Mouse (Mus musculus) limb, embryonic 11.5 days (tissue): Measurements from ENCODE around the gene Vdr. TPM values are rescaled to one million over a fixed set of nuclear protein-coding genes. Genes with fewer than 3 reads are reported as not detected.

ENCODE experiments used
- ATAC-seq: fragments of 200-750 bp; cut with Nextera tagmentation; 2 replicates; pipeline ENCODE4 v1.8.0; 2017; ENCODE audit warnings: low read depth; ENCODE audit not compliant: insufficient number of reproducible peaks, low FRiP score, low TSS enrichment
- DNase-seq: peaks from one replicate; pipeline ENCODE4 v3.0.0-alpha.2; 2015; ENCODE audit warnings: low spot score
- H3K27ac ChIP-seq: fragments of 300-500 bp; sonication (generic); replicated peaks from 2 replicates; pipeline ENCODE4 v1.5.1; 2014; ENCODE audit warnings: low read depth, mild to moderate bottlenecking, low read length
- H3K27me3 ChIP-seq: fragments of 300-500 bp; sonication (generic); 2 replicates; pipeline ENCODE4 v1.6.1; 2014; ENCODE audit warnings: mild to moderate bottlenecking, low read length, mixed read lengths; ENCODE audit not compliant: control insufficient read depth, insufficient read depth
- H3K36me3 ChIP-seq: fragments of 300-500 bp; sonication (generic); 2 replicates; pipeline ENCODE4 v1.6.1; 2014; ENCODE audit warnings: mild to moderate bottlenecking, low read length, moderate library complexity, mixed read lengths; ENCODE audit not compliant: control insufficient read depth, insufficient read depth
- H3K4me1 ChIP-seq: fragments of 300-500 bp; sonication (generic); 2 replicates; pipeline ENCODE4 v1.6.1; 2014; ENCODE audit warnings: low read length, mixed read lengths; ENCODE audit not compliant: control insufficient read depth, insufficient read depth
- H3K4me2 ChIP-seq: fragments of 300-500 bp; sonication (generic); 2 replicates; pipeline ENCODE4 v1.6.1; 2014; ENCODE audit warnings: low read depth, mild to moderate bottlenecking, moderate library complexity; ENCODE audit not compliant: severe bottlenecking
- H3K4me3 ChIP-seq: fragments of 300-500 bp; sonication (generic); 2 replicates; pipeline ENCODE4 v1.5.1; 2014; ENCODE audit warnings: low read depth, low read length
- H3K9ac ChIP-seq: fragments of 300-500 bp; sonication (generic); 2 replicates; pipeline ENCODE4 v1.6.1; 2014; ENCODE audit warnings: mild to moderate bottlenecking, low read length
- H3K9me3 ChIP-seq: fragments of 300-500 bp; sonication (generic); 2 replicates; pipeline ENCODE4 v1.6.1; 2016; ENCODE audit warnings: low read length; ENCODE audit not compliant: control insufficient read depth
- WGBS: fragments of 180-500 bp; shearing (Covaris S2); extraction: QIAGEN DNeasy Blood & Tissue Kit; methylation state at CpG from one replicate; pipeline ENCODE4 v1.1.7; 2014; 5-methylcytosine and 5-hydroxymethylcytosine counted together
- polyA plus RNA-seq: library from polyadenylated mRNA; unstranded; fragments of >200 nt; fragmentation: Nextera tagmentation; extraction: Ambion mirVana; gene quantifications from 2 replicates; pipeline ENCODE4 v1.2.1, GENCODE M21; 2014

Gene Vdr
- polyA plus RNA-seq, 1 experiment from 2014 or later, result 0.25 TPM

- no peak for DNase-seq
- WGBS, result 82% methylated on average over 12 of the region's 12 CpGs
- ATAC-seq, result no peak
These were observed 22.0 kb upstream of the Vdr start for GRCm38 (mm10) chr15:97932441-97932840.

DNA sequence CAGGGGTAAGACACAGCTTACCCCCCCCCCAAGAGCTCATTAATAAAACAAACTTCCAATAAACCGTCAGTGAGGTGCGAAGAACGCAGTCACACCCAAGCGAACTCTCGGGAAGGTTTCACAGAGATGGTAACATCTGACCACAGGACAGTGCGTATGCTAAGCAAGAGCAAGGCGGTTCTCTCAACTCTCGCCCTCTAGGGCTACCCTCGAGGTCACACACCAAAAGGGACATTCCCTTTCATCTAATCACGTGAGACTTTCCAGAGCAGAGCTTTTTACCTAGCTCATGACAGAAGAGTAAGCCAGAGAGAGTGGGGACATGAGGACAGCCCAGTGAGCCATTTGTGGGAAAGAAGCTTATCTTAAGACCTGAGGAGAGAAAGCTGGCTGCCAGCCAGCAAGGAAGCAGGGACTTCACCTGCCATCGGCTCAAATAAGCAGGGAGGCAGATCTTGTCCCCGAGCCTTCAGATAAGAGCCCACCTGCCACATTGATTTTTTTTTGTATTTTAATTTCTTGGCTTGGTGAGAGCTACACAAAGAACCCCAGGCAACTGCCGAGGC is 18.9 kb upstream of the Vdr start:
- WGBS, result 52% methylated on average over 13 of the region's 13 CpGs
- no peaks in the 10 kb centered on the region for H3K36me3 ChIP-seq
- DNase-seq, result no peak
- ATAC-seq, result no peak
- no peak overlapping the region for H3K9ac ChIP-seq
- H3K4me2 ChIP-seq, result no peak overlapping the region
- no peaks in the 10 kb centered on the region for H3K9me3 ChIP-seq
- no peak overlapping the region for H3K4me3 ChIP-seq
- no peaks in the 10 kb centered on the region for H3K4me1 ChIP-seq
- H3K27me3 ChIP-seq, result no peaks in the 10 kb centered on the region
- H3K27ac ChIP-seq, result no peak overlapping the region

More at GRCm38 (mm10) chr15:97932441-97932840, 22.0 kb upstream of the Vdr start:
- Histone ChIP-seq H3K4me1 (no peaks in the 10 kb centered on the region), H3K9ac (no peak overlapping the region), H3K4me2 (no peak overlapping the region), H3K27ac (no peak overlapping the region), H3K4me3 (no peak overlapping the region), H3K9me3 (no peaks in the 10 kb centered on the region), H3K36me3 (no peaks in the 10 kb centered on the region), H3K27me3 (no peaks in the 10 kb centered on the region)

- H3K4me1 ChIP-seq, result no peaks in the 10 kb centered on the region
- WGBS, result 63% methylated on average over 6 of the region's 6 CpGs
- no peaks in the 10 kb centered on the region for H3K27me3 ChIP-seq
- H3K9ac ChIP-seq, result no peak overlapping the region
- DNase-seq (no peak), ATAC-seq (no peak)
- H3K4me2 ChIP-seq, result no peak overlapping the region
- H3K4me3 ChIP-seq, result no peak overlapping the region
- H3K27ac ChIP-seq, result no peak overlapping the region
- no peaks in the 10 kb centered on the region for H3K9me3 ChIP-seq
- H3K36me3 ChIP-seq, result no peaks in the 10 kb centered on the region
These were observed 17.4 kb upstream of the Vdr start for GRCm38 (mm10) chr15:97927821-97928220.

- no peak overlapping the region for H3K4me2 ChIP-seq
- DNase-seq, result no peak
- H3K9me3 ChIP-seq, result no peaks in the 10 kb centered on the region
- WGBS, result 66% methylated on average over 4 of the region's 4 CpGs
- no peak for ATAC-seq
- H3K4me3 ChIP-seq, result no peak overlapping the region
- no peak overlapping the region for H3K27ac ChIP-seq
- no peak overlapping the region for H3K9ac ChIP-seq
- no peaks in the 10 kb centered on the region for H3K27me3 ChIP-seq
- no peaks in the 10 kb centered on the region for H3K4me1 ChIP-seq
- no peaks in the 10 kb centered on the region for H3K36me3 ChIP-seq
These were observed 16.6 kb upstream of the Vdr start for GRCm38 (mm10) chr15:97927018-97927417.

DNA sequence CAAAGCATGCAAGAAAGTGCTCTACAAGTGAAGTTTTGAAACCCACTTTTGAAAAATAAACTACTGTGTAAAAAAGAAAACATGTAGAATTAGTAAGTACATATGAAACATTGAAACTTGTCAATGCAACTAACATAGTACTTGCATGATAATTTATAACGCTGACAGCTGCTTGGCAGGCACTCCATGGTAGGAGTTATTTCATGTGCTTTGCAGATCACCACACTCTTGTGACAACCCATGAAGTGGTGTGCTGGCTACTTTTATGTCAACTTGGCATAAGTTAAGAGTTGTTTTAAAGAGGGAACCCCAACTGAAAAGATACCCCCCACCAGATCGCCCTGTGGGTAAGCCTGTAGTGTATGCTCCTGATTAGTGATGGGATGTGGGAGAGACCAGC is 12.0 kb upstream of the Vdr start:
- Histone ChIP-seq H3K36me3 (no peaks in the 10 kb centered on the region), H3K4me3 (no peak overlapping the region), H3K9ac (no peak overlapping the region), H3K4me1 (no peaks in the 10 kb centered on the region), H3K27me3 (no peaks in the 10 kb centered on the region), H3K9me3 (no peaks in the 10 kb centered on the region), H3K4me2 (no peak overlapping the region), H3K27ac (no peak overlapping the region)
- ATAC-seq (no peak), DNase-seq (no peak)
- 96% methylated on average over 2 of the region's 2 CpGs for WGBS

- no peaks in the 10 kb centered on the region for H3K4me1 ChIP-seq
- H3K27me3 ChIP-seq, result no peaks in the 10 kb centered on the region
- no peak overlapping the region for H3K9ac ChIP-seq
- no peak overlapping the region for H3K4me2 ChIP-seq
- no peaks in the 10 kb centered on the region for H3K9me3 ChIP-seq
- H3K4me3 ChIP-seq, result no peak overlapping the region
- DNase-seq (no peak), ATAC-seq (no peak)
- no peaks in the 10 kb centered on the region for H3K36me3 ChIP-seq
- H3K27ac ChIP-seq, result no peak overlapping the region
- 90% methylated on average over 9 of the region's 9 CpGs for WGBS
These were observed 11.4 kb upstream of the Vdr start for GRCm38 (mm10) chr15:97921796-97922195.

DNA sequence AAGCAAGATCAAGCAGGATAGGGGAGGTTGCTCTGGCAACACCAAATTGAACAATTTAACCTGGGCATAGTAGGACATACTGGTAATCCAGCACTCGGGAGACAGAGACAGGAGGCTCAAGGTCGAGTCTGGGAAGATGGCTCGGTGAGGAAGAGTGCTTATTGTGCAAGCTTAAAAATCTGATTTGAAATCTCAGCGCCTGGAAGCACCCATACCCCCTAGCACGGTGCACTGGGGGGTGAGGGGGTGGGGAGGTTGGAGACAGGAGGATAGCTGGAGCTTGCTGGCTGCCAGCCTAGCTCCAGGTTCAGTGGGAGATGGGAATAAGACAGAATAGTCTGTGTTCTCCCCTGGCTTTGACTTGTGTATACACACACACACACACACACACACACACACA is 9.9 kb upstream of the Vdr start:
- DNase-seq (no peak), ATAC-seq (no peak)
- H3K4me3 ChIP-seq, result no peak overlapping the region
- no peak overlapping the region for H3K9ac ChIP-seq
- H3K27ac ChIP-seq, result no peak overlapping the region
- H3K27me3 ChIP-seq, result no peaks in the 10 kb centered on the region
- H3K9me3 ChIP-seq, result no peaks in the 10 kb centered on the region
- no peak overlapping the region for H3K4me2 ChIP-seq
- H3K36me3 ChIP-seq, result no peaks in the 10 kb centered on the region
- 74% methylated on average over 5 of the region's 5 CpGs for WGBS
- no peaks in the 10 kb centered on the region for H3K4me1 ChIP-seq

GRCm38 (mm10) chr15:97919217-97919616 is 8.8 kb upstream of the Vdr start:
- ATAC-seq, result no peak
- H3K9ac ChIP-seq, result no peak overlapping the region
- WGBS, result 87% methylated on average over 7 of the region's 7 CpGs
- DNase-seq, result no peak
- H3K4me3 ChIP-seq, result no peak overlapping the region
- no peak overlapping the region for H3K4me2 ChIP-seq
- no peaks in the 10 kb centered on the region for H3K36me3 ChIP-seq
- H3K27ac ChIP-seq, result no peak overlapping the region
- no peaks in the 10 kb centered on the region for H3K4me1 ChIP-seq
- no peaks in the 10 kb centered on the region for H3K27me3 ChIP-seq
- no peaks in the 10 kb centered on the region for H3K9me3 ChIP-seq

DNA sequence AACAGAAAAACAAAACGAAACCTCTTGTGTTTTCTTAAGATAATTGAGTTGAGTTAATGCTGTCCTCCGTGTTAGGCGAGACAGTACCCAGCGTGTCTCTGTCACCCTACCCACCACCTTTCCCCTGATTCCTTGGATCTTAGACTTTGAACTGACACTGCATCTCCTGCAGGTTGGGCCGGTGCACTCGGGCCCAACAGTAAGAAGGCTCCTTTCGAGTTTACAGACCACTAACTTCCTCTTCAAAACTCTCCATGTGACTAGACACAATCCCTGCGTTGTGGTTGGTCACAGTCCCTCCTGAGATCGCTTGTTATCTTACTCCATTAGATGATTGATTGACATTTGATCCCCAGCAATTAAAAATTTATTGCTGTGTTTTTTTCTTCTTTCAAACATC is 7.6 kb upstream of the Vdr start:
- Histone ChIP-seq H3K9me3 (no peaks in the 10 kb centered on the region), H3K27me3 (no peaks in the 10 kb centered on the region), H3K4me1 (no peaks in the 10 kb centered on the region), H3K36me3 (no peaks in the 10 kb centered on the region), H3K27ac (no peak overlapping the region), H3K9ac (no peak overlapping the region), H3K4me2 (no peak overlapping the region), H3K4me3 (no peak overlapping the region)
- WGBS, result 83% methylated on average over 9 of the region's 9 CpGs
- DNase-seq, result no peak
- ATAC-seq, result no peak
